Mouse (Mus musculus): ENCODE measurements around the gene Olfr1394. TPM values are rescaled to one million over a fixed set of nuclear protein-coding genes. Genes with fewer than 3 reads are reported as not detected.

Gene Olfr1394
- polyA plus RNA-seq, 1 experiment from 2014 or later = not detected

DNA sequence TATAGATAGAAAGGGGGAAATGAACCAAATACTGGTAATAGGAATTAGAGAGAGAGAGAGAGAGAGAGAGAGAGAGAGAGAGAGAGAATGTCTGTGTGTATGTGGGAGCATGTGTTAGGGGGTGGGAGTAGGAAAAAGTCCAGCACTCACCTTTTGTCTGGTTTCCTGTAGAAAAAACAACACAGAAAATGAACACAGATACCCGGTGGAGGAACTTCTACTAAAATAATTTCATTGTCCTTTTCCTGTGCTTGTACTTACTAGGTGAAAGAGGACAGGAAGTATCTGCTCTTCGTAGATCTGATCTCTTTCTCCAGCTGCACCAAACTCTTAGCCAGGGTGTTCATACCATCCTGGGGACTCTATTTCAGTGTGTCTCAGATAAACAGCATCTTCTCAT, 40.0 kb upstream of the Olfr1394 start:
- Histone ChIP-seq H3K9me3 (ENCODE audit: low read length) (no peaks in the 10 kb centered on the region), H3K4me2 (replicated peaks; ENCODE audit: low read depth, low read length) (no peak overlapping the region), H3K4me3 (ENCODE audit: low read depth, low read length) (no peak overlapping the region), H3K36me3 (ENCODE audit: insufficient read depth, low read length) (no peaks in the 10 kb centered on the region), H3K4me1 (ENCODE audit: insufficient read depth, low read depth, low read length) (no peaks in the 10 kb centered on the region), H3K27me3 (replicated peaks; ENCODE audit: insufficient read depth, low read length) (no peaks in the 10 kb centered on the region), H3K27ac (ENCODE audit: low read length) (no peak overlapping the region), H3K9ac (replicated peaks; ENCODE audit: low read depth) (no peak overlapping the region)
- ATAC-seq = no peak
- no peak for DNase-seq (ENCODE audit: low spot score)
- TF ChIP-seq CTCF (IDR thresholded peaks at IDR 0.05) (no peak), EP300 (IDR thresholded peaks at IDR 0.05) (no peak)
- 29% methylated on average over 2 of the region's 2 CpGs for WGBS

GRCm38 (mm10) chr11:49114774-49115173, 39.4 kb upstream of the Olfr1394 start, which contains the start of gene Olfr1396:
Gene Olfr1396 (minus strand): TSS chr11:49114874.
- no peak for ATAC-seq
- no peak within 1 kb of the TSS for H3K4me2 ChIP-seq (replicated peaks; ENCODE audit: low read depth, low read length)
- no peak for TF ChIP-seq EP300 (IDR thresholded peaks at IDR 0.05)
- no peak for TF ChIP-seq CTCF (IDR thresholded peaks at IDR 0.05)
- H3K4me1 ChIP-seq (ENCODE audit: insufficient read depth, low read depth, low read length) = no peaks in the 10 kb centered on the region
- no peaks in the 10 kb centered on the region for H3K36me3 ChIP-seq (ENCODE audit: insufficient read depth, low read length)
- no peak within 1 kb of the TSS for H3K9ac ChIP-seq (replicated peaks; ENCODE audit: low read depth)
- no peak within 1 kb of the TSS for H3K27ac ChIP-seq (ENCODE audit: low read length)
- no peaks in the 10 kb centered on the region for H3K9me3 ChIP-seq (ENCODE audit: low read length)
- H3K4me3 ChIP-seq (ENCODE audit: low read depth, low read length) = no peak within 1 kb of the TSS
- no peaks in the 10 kb centered on the region for H3K27me3 ChIP-seq (replicated peaks; ENCODE audit: insufficient read depth, low read length)
- no peak for DNase-seq (ENCODE audit: low spot score)

- no peaks in the 10 kb centered on the region for H3K9me3 ChIP-seq (ENCODE audit: low read length)
- no peaks in the 10 kb centered on the region for H3K27me3 ChIP-seq (replicated peaks; ENCODE audit: insufficient read depth, low read length)
- TF ChIP-seq CTCF (IDR thresholded peaks at IDR 0.05) (no peak), EP300 (IDR thresholded peaks at IDR 0.05) (no peak)
- DNase-seq (ENCODE audit: low spot score) = no peak
- no peak overlapping the region for H3K9ac ChIP-seq (replicated peaks; ENCODE audit: low read depth)
- H3K4me2 ChIP-seq (replicated peaks; ENCODE audit: low read depth, low read length) = no peak overlapping the region
- no peaks in the 10 kb centered on the region for H3K36me3 ChIP-seq (ENCODE audit: insufficient read depth, low read length)
- H3K27ac ChIP-seq (ENCODE audit: low read length) = no peak overlapping the region
- H3K4me3 ChIP-seq (ENCODE audit: low read depth, low read length) = no peak overlapping the region
- no peak for ATAC-seq
- H3K4me1 ChIP-seq (ENCODE audit: insufficient read depth, low read depth, low read length) = no peaks in the 10 kb centered on the region
- WGBS = 76% methylated on average over 3 of the region's 3 CpGs
Observed at GRCm38 (mm10) chr11:49119635-49120034, 34.5 kb upstream of the Olfr1394 start.

GRCm38 (mm10) chr11:49124169-49124568, 30.0 kb upstream of the Olfr1394 start:
- WGBS = 89% methylated on average over 2 of the region's 2 CpGs
- Histone ChIP-seq H3K27ac (ENCODE audit: low read length) (no peak overlapping the region), H3K36me3 (ENCODE audit: insufficient read depth, low read length) (no peaks in the 10 kb centered on the region), H3K4me2 (replicated peaks; ENCODE audit: low read depth, low read length) (no peak overlapping the region), H3K27me3 (replicated peaks; ENCODE audit: insufficient read depth, low read length) (no peaks in the 10 kb centered on the region), H3K9ac (replicated peaks; ENCODE audit: low read depth) (no peak overlapping the region), H3K4me1 (ENCODE audit: insufficient read depth, low read depth, low read length) (no peaks in the 10 kb centered on the region), H3K9me3 (ENCODE audit: low read length) (no peaks in the 10 kb centered on the region), H3K4me3 (ENCODE audit: low read depth, low read length) (no peak overlapping the region)
- DNase-seq (ENCODE audit: low spot score) = no peak
- TF ChIP-seq CTCF (IDR thresholded peaks at IDR 0.05) = no peak
- TF ChIP-seq EP300 (IDR thresholded peaks at IDR 0.05) = no peak
- ATAC-seq = no peak

- ATAC-seq (no peak), DNase-seq (ENCODE audit: low spot score) (no peak)
- Histone ChIP-seq H3K36me3 (ENCODE audit: insufficient read depth, low read length) (no peaks in the 10 kb centered on the region), H3K9ac (replicated peaks; ENCODE audit: low read depth) (no peak within 1 kb of the TSS), H3K4me2 (replicated peaks; ENCODE audit: low read depth, low read length) (no peak within 1 kb of the TSS), H3K27ac (ENCODE audit: low read length) (no peak within 1 kb of the TSS), H3K9me3 (ENCODE audit: low read length) (no peaks in the 10 kb centered on the region), H3K4me3 (ENCODE audit: low read depth, low read length) (no peak within 1 kb of the TSS), H3K4me1 (ENCODE audit: insufficient read depth, low read depth, low read length) (no peaks in the 10 kb centered on the region), H3K27me3 (replicated peaks; ENCODE audit: insufficient read depth, low read length) (no peaks in the 10 kb centered on the region)
- WGBS = 91% methylated on average over 6 of the region's 6 CpGs
- TF ChIP-seq CTCF (IDR thresholded peaks at IDR 0.05) (no peak), EP300 (IDR thresholded peaks at IDR 0.05) (no peak)
Observed at GRCm38 (mm10) chr11:49141974-49142373, 12.2 kb upstream of the Olfr1394 start, which contains the start of gene Olfr1395. Gene Olfr1395 (plus strand): TSS chr11:49142274.

DNA sequence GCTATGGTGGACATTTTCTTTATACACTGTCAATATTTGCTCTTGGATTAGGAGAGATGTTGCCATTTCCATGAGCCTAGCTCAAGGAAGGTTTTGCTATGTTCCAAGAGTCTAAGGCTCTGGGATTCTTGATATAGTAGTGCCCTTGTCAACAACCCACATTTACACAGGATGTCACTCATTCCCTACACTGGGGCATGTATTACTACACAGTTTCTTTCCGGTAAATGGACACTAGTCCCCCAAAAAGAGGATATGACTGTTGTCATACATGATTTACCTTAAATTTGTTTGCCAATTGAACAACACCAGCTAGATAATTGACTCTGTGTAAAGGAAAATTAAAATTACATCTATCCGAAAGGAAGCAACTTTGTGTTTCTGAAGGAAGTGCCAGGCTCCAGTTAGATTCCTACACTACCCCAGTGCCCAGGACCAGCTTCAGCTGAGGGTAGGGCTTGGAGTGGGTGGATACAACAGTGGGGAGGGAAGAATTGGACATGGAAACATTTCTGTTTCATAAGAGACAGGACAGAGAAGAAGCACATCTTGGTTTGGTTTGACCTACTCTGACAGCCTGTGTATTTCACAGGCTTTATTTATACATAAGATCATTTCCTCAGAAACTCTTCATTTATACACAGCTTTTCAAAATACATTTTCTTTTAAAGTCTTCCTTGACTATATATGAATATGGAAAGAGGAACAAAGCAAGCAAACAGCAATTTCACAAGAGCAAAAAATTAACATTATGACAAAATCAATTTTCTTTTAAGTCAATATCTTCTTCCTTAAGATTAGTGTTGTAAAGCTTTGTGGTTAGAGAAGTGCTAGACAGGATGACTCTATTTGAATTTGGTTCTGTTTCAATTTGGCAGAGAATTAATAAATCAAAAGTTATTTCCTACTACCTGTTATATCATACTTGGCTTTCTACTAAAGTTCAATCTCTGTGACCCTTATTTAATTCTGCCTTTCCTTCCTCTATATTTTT, 2.9 kb downstream of the Olfr1394 start:
- no peak overlapping the region for H3K27ac ChIP-seq (ENCODE audit: low read length)
- no peaks in the 10 kb centered on the region for H3K9me3 ChIP-seq (ENCODE audit: low read length)
- DNase-seq (ENCODE audit: low spot score) = no peak
- no peak overlapping the region for H3K9ac ChIP-seq (replicated peaks; ENCODE audit: low read depth)
- H3K4me1 ChIP-seq (ENCODE audit: insufficient read depth, low read depth, low read length) = no peaks in the 10 kb centered on the region
- no peak overlapping the region for H3K4me2 ChIP-seq (replicated peaks; ENCODE audit: low read depth, low read length)
- no peaks in the 10 kb centered on the region for H3K27me3 ChIP-seq (replicated peaks; ENCODE audit: insufficient read depth, low read length)
- no peak overlapping the region for H3K4me3 ChIP-seq (ENCODE audit: low read depth, low read length)
- H3K36me3 ChIP-seq (ENCODE audit: insufficient read depth, low read length) = no peaks in the 10 kb centered on the region
- 77% methylated on average over 2 of the region's 2 CpGs for WGBS
- TF ChIP-seq CTCF (IDR thresholded peaks at IDR 0.05) (no peak), EP300 (IDR thresholded peaks at IDR 0.05) (no peak)
- ATAC-seq = no peak
